Mouse (Mus musculus) intestine, embryonic 14.5 days (tissue): ENCODE data around the gene Polr3f. TPM values are rescaled to one million over a fixed set of nuclear protein-coding genes. Genes with fewer than 3 reads are reported as not detected.

Experiments used
- ATAC-seq: fragments of 200-750 bp; cut with Nextera tagmentation; replicated peaks from 2 replicates; pipeline ENCODE4 v1.8.0; 2017; ENCODE audit warnings: low read depth, moderate number of reproducible peaks, moderate TSS enrichment, moderate library complexity; ENCODE audit not compliant: low FRiP score, low TSS enrichment
- DNase-seq: peaks from one replicate; pipeline ENCODE4 v3.0.0-alpha.2; 2018; ENCODE audit warnings: low spot score
- H3K27ac ChIP-seq: fragments of 300-500 bp; sonication (generic); 2 replicates; pipeline ENCODE4 v1.5.1; 2014; ENCODE audit warnings: low read depth, mild to moderate bottlenecking, control low read depth
- H3K27me3 ChIP-seq: fragments of 300-500 bp; sonication (generic); replicated peaks from 2 replicates; pipeline ENCODE4 v1.6.1; 2014; ENCODE audit warnings: low read length, control low read depth; ENCODE audit not compliant: control insufficient read depth, insufficient read depth
- H3K36me3 ChIP-seq: fragments of 300-500 bp; sonication (generic); 2 replicates; pipeline ENCODE4 v1.6.1; 2014; ENCODE audit warnings: low read length, control low read depth; ENCODE audit not compliant: control insufficient read depth, insufficient read depth
- H3K4me1 ChIP-seq: fragments of 300-500 bp; sonication (generic); replicated peaks from 2 replicates; pipeline ENCODE4 v1.6.1; 2014; ENCODE audit warnings: low read length, control low read depth, mixed read lengths; ENCODE audit not compliant: control insufficient read depth, insufficient read depth
- H3K4me2 ChIP-seq: fragments of 300-500 bp; sonication (generic); 2 replicates; pipeline ENCODE4 v1.6.1; 2014; ENCODE audit warnings: low read length
- H3K4me3 ChIP-seq: fragments of 300-500 bp; sonication (generic); 2 replicates; pipeline ENCODE4 v1.5.1; 2014; ENCODE audit warnings: low read depth, low read length, control low read depth, mixed read lengths
- H3K9ac ChIP-seq: fragments of 300-500 bp; sonication (generic); 2 replicates; pipeline ENCODE4 v1.6.1; 2014; ENCODE audit warnings: mild to moderate bottlenecking, low read length
- H3K9me3 ChIP-seq: fragments of 300-500 bp; sonication (generic); 2 replicates; pipeline ENCODE4 v1.6.1; 2016; ENCODE audit warnings: low read length, control low read depth; ENCODE audit not compliant: control insufficient read depth
- WGBS: fragments of 180-500 bp; shearing (Covaris S2); extraction: QIAGEN DNeasy Blood & Tissue Kit; methylation state at CpG from one replicate; pipeline ENCODE4 v1.1.7; 2014; 5-methylcytosine and 5-hydroxymethylcytosine counted together
- polyA plus RNA-seq: library from polyadenylated mRNA; unstranded; fragments of >200 nt; fragmentation: Nextera tagmentation; extraction: Ambion mirVana; gene quantifications from 2 replicates; pipeline ENCODE4 v1.2.1, GENCODE M21; 2014

Gene Polr3f
- polyA plus RNA-seq, 1 experiment from 2014 or later: 23.5 TPM

DNA sequence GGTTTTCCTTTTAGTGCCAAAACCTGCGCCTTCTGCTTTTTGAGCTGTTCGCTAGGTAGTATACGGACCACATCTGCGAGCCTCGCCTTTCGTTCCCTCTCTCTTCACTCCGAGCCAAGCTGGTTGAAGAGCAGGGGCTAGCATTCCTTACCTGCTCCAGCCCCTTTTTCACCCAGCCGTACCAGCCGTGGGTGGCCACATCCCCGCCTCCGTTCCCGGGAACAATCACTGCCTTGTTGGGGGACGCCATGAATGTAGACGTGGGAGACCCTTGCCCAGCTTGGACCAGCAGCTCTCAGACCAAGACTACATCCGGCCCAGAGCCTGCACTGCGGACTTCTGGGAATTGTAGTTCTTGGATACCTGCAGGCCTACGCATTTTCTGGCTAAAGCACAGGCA lies 23.0 kb downstream of the Polr3f start, which contains the start of gene Rbbp9:
Gene Rbbp9, minus strand, starts transcription at position 341 of the 400 bp plus-strand sequence.
- DNase-seq (peak; percentile 86), ATAC-seq (peak; percentile 91)
- 0 out of 2 replicates have a peak, but pooled peaks cover 6% of the 10 kb centered on the region for H3K4me1 ChIP-seq
- H3K4me2 ChIP-seq: peak within 1 kb of the TSS; percentile 56
- peak within 1 kb of the TSS; percentile 83 for H3K4me3 ChIP-seq
- no peaks in the 10 kb centered on the region for H3K9me3 ChIP-seq
- no peaks in the 10 kb centered on the region for H3K27me3 ChIP-seq
- H3K27ac ChIP-seq: peak within 1 kb of the TSS; percentile 80
- under 1% methylated on average over 17 of the region's 17 CpGs for WGBS
- H3K9ac ChIP-seq: peak within 1 kb of the TSS; percentile 81
- peaks cover 26% of the 10 kb centered on the region for H3K36me3 ChIP-seq

DNA sequence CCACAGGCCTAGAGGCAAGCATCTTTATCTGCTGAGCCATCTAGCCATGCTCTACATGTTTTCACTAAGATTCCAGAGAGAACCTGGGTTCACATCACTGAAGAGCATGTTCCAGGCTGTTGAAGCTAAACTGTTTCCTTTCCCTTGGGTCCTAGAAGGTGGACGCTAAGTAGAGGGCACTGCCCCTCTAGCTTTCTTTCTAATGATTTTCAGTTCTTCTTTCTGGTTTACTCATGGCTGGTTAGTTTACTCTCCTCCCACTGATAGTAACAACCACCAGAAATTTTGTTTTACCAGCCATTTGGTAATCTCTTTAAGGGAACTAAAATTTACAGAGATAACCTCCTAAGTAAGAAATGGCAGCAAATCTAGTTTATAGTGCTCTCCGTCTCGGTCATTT lies 26.4 kb downstream of the Polr3f start:
- DNase-seq: no peak
- Histone ChIP-seq H3K9me3 (no peaks in the 10 kb centered on the region), H3K27me3 (no peaks in the 10 kb centered on the region), H3K4me3 (no peak overlapping the region), H3K36me3 (no peaks in the 10 kb centered on the region), H3K4me2 (no peak overlapping the region), H3K9ac (no peak overlapping the region), H3K27ac (no peak overlapping the region), H3K4me1 (peaks cover 11% of the 10 kb centered on the region; the same call in 1 of the 2 replicates)
- WGBS: 89% methylated on average over 3 of the region's 3 CpGs
- ATAC-seq: no peak

DNA sequence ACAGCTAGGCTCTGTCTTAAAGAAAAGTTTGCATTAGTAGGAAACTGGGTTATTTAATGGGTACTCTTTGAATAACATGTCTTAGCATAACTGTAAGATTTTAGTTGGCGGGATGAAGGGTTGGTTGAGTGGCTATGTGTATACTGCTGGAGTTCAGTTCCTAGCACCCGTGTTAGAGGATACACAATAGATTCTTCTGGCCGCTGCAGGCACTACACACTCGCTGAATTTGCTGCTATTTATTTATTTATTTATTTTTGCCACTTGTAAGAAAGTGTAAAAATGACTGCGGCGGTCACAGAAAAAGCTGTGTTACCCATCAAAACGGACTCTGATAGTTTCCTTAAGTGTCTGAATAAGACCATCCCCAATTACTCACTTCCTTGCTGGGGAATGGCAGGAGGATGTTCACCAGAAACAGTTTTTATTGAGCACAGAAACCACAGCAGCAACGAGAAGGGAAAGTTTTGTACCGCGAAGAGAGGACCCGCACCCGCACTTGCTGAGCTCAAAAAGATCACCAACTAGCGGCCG lies 27.8 kb downstream of the Polr3f start:
- peak; percentile 20; the same call in 1 of the 2 replicates for ATAC-seq
- DNase-seq: no peak
- WGBS: 4% methylated on average over 14 of the region's 14 CpGs

DNA sequence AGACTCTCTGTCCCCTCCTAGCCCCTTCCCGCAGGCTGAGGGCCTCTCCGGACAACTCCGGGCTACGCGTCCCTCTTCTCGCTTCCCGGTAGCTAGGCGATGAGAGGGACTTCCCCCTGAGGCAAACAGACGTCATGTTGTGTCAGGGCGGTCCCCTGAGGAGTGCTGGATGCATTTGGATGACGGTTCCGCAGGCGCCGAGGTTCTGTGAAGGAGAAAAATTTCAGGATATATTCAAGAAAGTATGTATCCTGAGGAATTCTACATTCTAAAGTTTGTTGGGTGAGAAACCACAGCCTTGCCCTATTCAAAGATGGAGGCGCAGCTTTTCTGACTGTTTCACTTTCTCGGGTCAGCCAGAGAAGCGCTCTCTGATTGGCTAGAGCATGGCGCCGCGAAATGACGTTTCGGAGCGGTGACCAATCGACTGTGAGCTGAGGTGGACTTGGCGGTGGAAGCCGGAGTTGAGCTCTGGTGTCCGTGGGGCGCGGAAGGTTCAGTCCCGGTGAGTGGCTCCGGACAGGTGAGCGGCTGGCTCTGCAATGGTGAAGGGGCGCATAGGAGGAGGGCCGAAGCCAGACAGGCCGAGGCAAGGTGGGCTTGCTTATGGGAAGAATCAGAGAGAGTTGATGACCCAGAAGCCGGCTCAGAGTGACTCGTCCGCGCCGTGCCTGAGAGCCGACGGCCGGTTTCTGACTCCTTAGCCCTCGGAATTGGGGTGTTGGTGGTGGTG lies 28.5 kb downstream of the Polr3f start, which contains the start of gene Sec23b:
Gene Sec23b, plus strand, starts transcription at position 410 of the 733 bp plus-strand sequence.
- Histone ChIP-seq H3K36me3 (peaks cover 13% of the 10 kb centered on the region), H3K27me3 (no peaks in the 10 kb centered on the region), H3K9ac (peak within 1 kb of the TSS; percentile 49), H3K27ac (peak within 1 kb of the TSS; percentile 88), H3K4me1 (peaks cover 8% of the 10 kb centered on the region; the same call in 1 of the 2 replicates), H3K4me2 (peak within 1 kb of the TSS; percentile 80), H3K4me3 (peak within 1 kb of the TSS; percentile 55), H3K9me3 (no peaks in the 10 kb centered on the region)
- WGBS: under 1% methylated on average over 44 of the region's 44 CpGs
- ATAC-seq (peak; percentile 99), DNase-seq (peak; percentile 98)

More for the DNA sequence above, 27.8 kb downstream of the Polr3f start:
- H3K9ac ChIP-seq: peak overlapping the region; percentile 49
- H3K27me3 ChIP-seq: no peaks in the 10 kb centered on the region
- peak overlapping the region; percentile 64 for H3K4me2 ChIP-seq
- peak overlapping the region; percentile 55 for H3K4me3 ChIP-seq
- H3K36me3 ChIP-seq: peaks cover 13% of the 10 kb centered on the region
- H3K27ac ChIP-seq: peak overlapping the region; percentile 88
- H3K4me1 ChIP-seq: peaks cover 8% of the 10 kb centered on the region; the same call in 1 of the 2 replicates
- H3K9me3 ChIP-seq: no peaks in the 10 kb centered on the region

DNA sequence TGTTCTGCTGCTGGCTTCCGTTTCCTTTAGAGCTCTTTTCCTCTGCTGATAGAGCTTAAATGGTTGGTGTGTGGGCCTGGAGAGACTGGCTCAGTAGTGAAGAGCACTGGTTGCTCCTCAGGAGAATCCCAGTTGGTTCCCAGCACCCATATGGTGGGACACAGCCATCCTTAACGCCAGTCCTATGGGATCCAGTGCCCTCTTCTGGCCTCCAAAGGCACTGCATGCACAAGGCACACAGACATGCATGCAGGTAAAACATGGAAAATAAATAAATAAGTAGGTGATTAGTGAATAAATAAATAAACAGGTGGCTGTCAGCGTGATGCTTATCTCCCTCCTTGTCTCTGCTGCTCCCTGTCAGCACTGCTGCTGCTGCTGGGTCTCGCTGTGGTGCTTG lies 61.2 kb downstream of the Polr3f start:
- H3K36me3 ChIP-seq: peaks cover 60% of the 10 kb centered on the region
- ATAC-seq: no peak

More for the DNA sequence above, 61.2 kb downstream of the Polr3f start:
- 81% methylated on average over 4 of the region's 4 CpGs for WGBS
- no peak for DNase-seq
- H3K4me3 ChIP-seq: no peak overlapping the region
- no peak overlapping the region for H3K27ac ChIP-seq
- H3K27me3 ChIP-seq: no peaks in the 10 kb centered on the region
- no peaks in the 10 kb centered on the region for H3K9me3 ChIP-seq
- H3K9ac ChIP-seq: no peak overlapping the region
- H3K4me2 ChIP-seq: no peak overlapping the region
- no peaks in the 10 kb centered on the region for H3K4me1 ChIP-seq

Other genes with a start within 250 kb of the Polr3f start
- 0.93 and 0.95 TPM in 2 replicates for gene Ovol2, start 195.6 kb upstream of the Polr3f start, polyA plus RNA-seq
- 43.8 and 43.9 TPM in 2 replicates for gene Kat14, start 158.7 kb upstream of the Polr3f start, polyA plus RNA-seq
- 2.2 TPM in 2 replicates for gene Pet117, start 158.7 kb upstream of the Polr3f start, polyA plus RNA-seq
- gene Dzank1, start 304 bp upstream of the Polr3f start, polyA plus RNA-seq: 0.82 and 2.2 TPM in 2 replicates
- 58.8 and 64.3 TPM in 2 replicates for gene Rbbp9, start 23.2 kb downstream of the Polr3f start, polyA plus RNA-seq
- gene Sec23b, start 28.5 kb downstream of the Polr3f start, polyA plus RNA-seq: 84.9 and 92.7 TPM in 2 replicates
- gene Smim26, start 66.3 kb downstream of the Polr3f start, polyA plus RNA-seq: 39.9 and 41.7 TPM in 2 replicates
- gene Dtd1, start 72.2 kb downstream of the Polr3f start, polyA plus RNA-seq: 47.8 and 53.5 TPM in 2 replicates